Mouse (Mus musculus) liver, adult 2 months (tissue): ENCODE measurements around the gene Rspo1. TPM values are rescaled to one million over a fixed set of nuclear protein-coding genes. Genes with fewer than 3 reads are reported as not detected.

Experiments
- DNase-seq: peaks from one replicate; pipeline ENCODE4 v3.0.0-alpha.2; 2011; ENCODE audit warnings: low read depth, low spot score; ENCODE audit errors: extremely low read depth
- H3K27ac ChIP-seq: fragments of 200-500 bp; replicated peaks from 2 replicates; pipeline ENCODE4 v1.5.1; 2012; ENCODE audit warnings: low read depth, mild to moderate bottlenecking, control low read depth, inconsistent platforms, low read length; ENCODE audit not compliant: insufficient read depth
- H3K27me3 ChIP-seq: fragments of 200-500 bp; 2 replicates; pipeline ENCODE4 v1.6.1; 2012; ENCODE audit warnings: mild to moderate bottlenecking, moderate library complexity, low read length, inconsistent platforms; ENCODE audit not compliant: control insufficient read depth, insufficient read depth
- H3K36me3 ChIP-seq: fragments of 200-500 bp; 2 replicates; pipeline ENCODE4 v1.6.1; 2012; ENCODE audit warnings: low read length, inconsistent platforms; ENCODE audit not compliant: control insufficient read depth, insufficient read depth
- H3K4me1 ChIP-seq: fragments of 200-500 bp; 2 replicates; pipeline ENCODE4 v1.6.1; 2011; ENCODE audit warnings: low read length; ENCODE audit not compliant: control insufficient read depth, insufficient read depth
- H3K4me3 ChIP-seq: fragments of 200-500 bp; 2 replicates; pipeline ENCODE4 v1.5.1; 2011; ENCODE audit warnings: low read depth, mild to moderate bottlenecking, control low read depth, low read length, moderate library complexity; ENCODE audit not compliant: insufficient read depth
- H3K79me2 ChIP-seq: fragments of 200-500 bp; 2 replicates; pipeline ENCODE4 v1.6.1; 2012; ENCODE audit warnings: inconsistent platforms, mild to moderate bottlenecking, low read length, moderate library complexity; ENCODE audit not compliant: control insufficient read depth, insufficient read depth
- H3K9ac ChIP-seq: fragments of 200-500 bp; 2 replicates; pipeline ENCODE4 v1.6.1; 2012; ENCODE audit warnings: low read depth, mild to moderate bottlenecking, control low read depth, inconsistent platforms, low read length
- CTCF ChIP-seq: fragments of 200-500 bp; IDR thresholded peaks from 2 replicates; pipeline ENCODE4 v1.5.1; 2011; ENCODE audit warnings: low read depth, low read length, control low read depth
- POLR2A ChIP-seq: fragments of 200-500 bp; IDR thresholded peaks from 2 replicates; pipeline ENCODE4 v1.6.1; 2011; ENCODE audit warnings: low read length, control low read depth; ENCODE audit not compliant: insufficient read depth; ENCODE audit errors: extremely low read depth
- WGBS: fragments of 180-500 bp; shearing (Covaris S2); methylation state at CpG from one replicate; pipeline ENCODE4 v1.1.7; 2018; 5-methylcytosine and 5-hydroxymethylcytosine counted together
- polyA plus RNA-seq: library from polyadenylated mRNA; depleted of rRNA; stranded (reverse); fragments of >200 nt; gene quantifications from 2 replicates; pipeline ENCODE4 v1.2.3, GENCODE M21; 2012; rRNA removed
- total RNA-seq: library from RNA; depleted of rRNA; stranded (reverse); fragments of >200 nt; gene quantifications from 2 replicates; pipeline ENCODE4 v1.2.3, GENCODE M21; 2014; rRNA removed

Rspo1 gene
- total and polyA plus RNA-seq, 2 experiments = 0.09 to 0.56 TPM

- Histone ChIP-seq H3K27ac (no peak overlapping the region), H3K36me3 (peaks cover 20% of the 10 kb centered on the region)
- WGBS = 90% methylated on average over 4 of the region's 4 CpGs
Measured at GRCm38 (mm10) chr4:125056476-125056875, 70.2 kb downstream of the Rspo1 start.

GRCm38 (mm10) chr4:125057273-125057672 is 71.0 kb downstream of the Rspo1 start:
- DNase-seq = no peak
- Histone ChIP-seq H3K27me3 (no peaks in the 10 kb centered on the region), H3K27ac (no peak overlapping the region), H3K4me3 (no peak overlapping the region), H3K79me2 (no peaks in the 10 kb centered on the region), H3K36me3 (peaks cover 16% of the 10 kb centered on the region), H3K4me1 (peaks cover 1% of the 10 kb centered on the region; the same call in 1 of the 2 replicates), H3K9ac (no peak overlapping the region)
- 50% methylated on average over 3 of the region's 3 CpGs for WGBS
- TF ChIP-seq POLR2A (no peak), CTCF (no peak)

More at GRCm38 (mm10) chr4:125056476-125056875, 70.2 kb downstream of the Rspo1 start:
- no peak overlapping the region for H3K4me3 ChIP-seq
- H3K4me1 ChIP-seq = peaks cover 1% of the 10 kb centered on the region; the same call in 1 of the 2 replicates
- H3K79me2 ChIP-seq = no peaks in the 10 kb centered on the region
- H3K27me3 ChIP-seq = no peaks in the 10 kb centered on the region
- H3K9ac ChIP-seq = no peak overlapping the region
- TF ChIP-seq CTCF = no peak
- no peak for DNase-seq

DNA sequence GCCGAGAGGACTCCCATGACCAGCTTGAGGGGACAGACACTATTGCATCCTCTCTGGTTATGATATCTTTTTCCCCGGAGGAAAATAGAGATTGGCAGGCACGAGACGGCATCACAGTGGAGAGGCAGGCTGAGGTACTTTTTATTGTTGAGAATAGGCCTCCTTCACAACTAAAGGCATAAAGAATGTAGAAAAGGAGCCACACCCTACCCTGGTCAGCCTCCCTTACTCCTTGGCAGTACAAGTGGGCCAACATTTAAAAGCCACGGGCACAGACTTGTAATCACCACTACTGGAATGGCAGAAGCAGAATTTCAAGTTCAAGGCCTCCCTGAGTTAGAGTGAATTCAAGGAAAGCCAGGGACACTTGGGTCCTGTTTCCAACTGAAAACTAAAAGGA is 71.8 kb downstream of the Rspo1 start:
- no peaks in the 10 kb centered on the region for H3K27me3 ChIP-seq
- peaks cover 1% of the 10 kb centered on the region; the same call in 1 of the 2 replicates for H3K4me1 ChIP-seq
- 57% methylated on average over 5 of the region's 5 CpGs for WGBS
- TF ChIP-seq POLR2A = no peak
- TF ChIP-seq CTCF = no peak
- peaks cover 14% of the 10 kb centered on the region for H3K36me3 ChIP-seq
- no peak overlapping the region for H3K4me3 ChIP-seq
- H3K79me2 ChIP-seq = no peaks in the 10 kb centered on the region
- DNase-seq = no peak
- H3K27ac ChIP-seq = no peak overlapping the region
- no peak overlapping the region for H3K9ac ChIP-seq

Other genes starting within 250 kb of the Rspo1 start
- gene Inpp5b, start 244.6 kb upstream of the Rspo1 start, total RNA-seq = 15.3 and 15.8 TPM in 2 replicates
- 24.1 and 25.7 TPM in 2 replicates for gene Inpp5b, start 244.6 kb upstream of the Rspo1 start, polyA plus RNA-seq
- 4.3 and 5.5 TPM in 2 replicates for gene Mtf1, start 184.3 kb upstream of the Rspo1 start, total RNA-seq
- gene Mtf1, start 184.3 kb upstream of the Rspo1 start, polyA plus RNA-seq = 5.1 and 6.0 TPM in 2 replicates
- gene Yrdc, start 135.8 kb upstream of the Rspo1 start, total RNA-seq = 17.0 and 19.3 TPM in 2 replicates
- 25.1 and 36.9 TPM in 2 replicates for gene Yrdc, start 135.8 kb upstream of the Rspo1 start, polyA plus RNA-seq
- 35.5 and 41.5 TPM in 2 replicates for gene 1110065P20Rik, start 135.2 kb upstream of the Rspo1 start, total RNA-seq
- 43.5 and 49.9 TPM in 2 replicates for gene 1110065P20Rik, start 135.2 kb upstream of the Rspo1 start, polyA plus RNA-seq
- under 0.01 TPM in 1 of 2 replicates, not detected in the other for gene Maneal, start 124.3 kb upstream of the Rspo1 start, total RNA-seq
- not detected in 2 replicates for gene Maneal, start 124.3 kb upstream of the Rspo1 start, polyA plus RNA-seq
- gene Epha10, start 105.5 kb upstream of the Rspo1 start, total RNA-seq = not detected in 2 replicates
- not detected in 2 replicates for gene Epha10, start 105.5 kb upstream of the Rspo1 start, polyA plus RNA-seq
- 3.4 and 4.1 TPM in 2 replicates for gene 9930104L06Rik, start 49.4 kb upstream of the Rspo1 start, total RNA-seq
- 4.7 and 9.2 TPM in 2 replicates for gene 9930104L06Rik, start 49.4 kb upstream of the Rspo1 start, polyA plus RNA-seq
- gene Cdca8, start 47.1 kb upstream of the Rspo1 start, total RNA-seq = 0.37 and 1.0 TPM in 2 replicates
- gene Cdca8, start 47.1 kb upstream of the Rspo1 start, polyA plus RNA-seq = 0.67 and 0.91 TPM in 2 replicates
- gene Gnl2, start 30.2 kb downstream of the Rspo1 start, total RNA-seq = 19.3 and 22.0 TPM in 2 replicates
- gene Gnl2, start 30.2 kb downstream of the Rspo1 start, polyA plus RNA-seq = 7.1 and 13.7 TPM in 2 replicates
- 0.09 TPM in 1 of 2 replicates, not detected in the other for gene Dnali1, start 79.3 kb downstream of the Rspo1 start, total RNA-seq
- 0.05 TPM in 1 of 2 replicates, not detected in the other for gene Dnali1, start 79.3 kb downstream of the Rspo1 start, polyA plus RNA-seq
- 7.5 and 7.6 TPM in 2 replicates for gene Snip1, start 80.2 kb downstream of the Rspo1 start, total RNA-seq
- 6.1 and 6.9 TPM in 2 replicates for gene Snip1, start 80.2 kb downstream of the Rspo1 start, polyA plus RNA-seq
- gene Meaf6, start 98.7 kb downstream of the Rspo1 start, total RNA-seq = 4.7 and 4.9 TPM in 2 replicates
- gene Meaf6, start 98.7 kb downstream of the Rspo1 start, polyA plus RNA-seq = 5.2 and 5.9 TPM in 2 replicates
- 0.67 and 0.74 TPM in 2 replicates for gene Zc3h12a, start 141.4 kb downstream of the Rspo1 start, total RNA-seq
- gene Zc3h12a, start 141.4 kb downstream of the Rspo1 start, polyA plus RNA-seq = 2.4 and 3.0 TPM in 2 replicates